Mouse (Mus musculus): ENCODE results near the gene Gm5089. TPM values are rescaled to one million over a fixed set of nuclear protein-coding genes. Genes with fewer than 3 reads are reported as not detected.
"Not testable (repeated sequence)": the region's sequence is repeated elsewhere in the genome, so short reads cannot be mapped to it uniquely, and the experiment has no call there.

The Gm5089 gene
- polyA plus RNA-seq, 1 experiment from 2014 or later, result not detected

DNA sequence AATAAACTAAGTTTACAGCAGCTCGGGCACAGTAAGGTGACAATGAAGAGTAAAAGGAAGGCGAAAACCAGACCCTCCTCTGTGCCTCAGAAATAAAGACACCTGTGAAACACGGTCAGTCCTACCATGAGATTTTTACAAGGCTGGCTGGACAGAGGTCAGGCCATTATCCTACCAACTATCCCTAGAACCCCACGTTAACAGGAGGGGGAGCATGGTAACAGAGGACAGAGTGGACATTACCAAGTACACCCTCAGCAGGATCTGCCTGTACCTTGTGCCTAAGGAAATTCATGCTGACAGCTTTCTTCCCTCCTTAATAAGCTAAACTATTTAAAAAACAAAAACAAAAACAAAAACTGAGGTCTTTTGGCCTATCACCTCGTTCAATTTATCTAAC lies 9.3 kb upstream of the Gm5089 start:
- ATAC-seq (ENCODE audit: low read depth), result no peak
- no peak overlapping the region for H3K9ac ChIP-seq (ENCODE audit: low read length)
- no peak overlapping the region for H3K27ac ChIP-seq (ENCODE audit: low read length)
- no peaks in the 10 kb centered on the region for H3K9me3 ChIP-seq (ENCODE audit: control insufficient read depth, low read length)
- no peak overlapping the region for H3K4me3 ChIP-seq (ENCODE audit: low read length)
- H3K4me2 ChIP-seq (ENCODE audit: low read depth, low read length), result no peak overlapping the region
- H3K4me1 ChIP-seq (replicated peaks; ENCODE audit: control insufficient read depth, insufficient read depth, low read length), result peaks cover 20% of the 10 kb centered on the region
- peaks cover 67% of the 10 kb centered on the region for H3K27me3 ChIP-seq (ENCODE audit: control insufficient read depth, insufficient read depth, low read depth, low read length)
- 46% methylated on average over 5 of the region's 5 CpGs for WGBS
- H3K36me3 ChIP-seq (ENCODE audit: control insufficient read depth, insufficient read depth, low read length), result no peaks in the 10 kb centered on the region

DNA sequence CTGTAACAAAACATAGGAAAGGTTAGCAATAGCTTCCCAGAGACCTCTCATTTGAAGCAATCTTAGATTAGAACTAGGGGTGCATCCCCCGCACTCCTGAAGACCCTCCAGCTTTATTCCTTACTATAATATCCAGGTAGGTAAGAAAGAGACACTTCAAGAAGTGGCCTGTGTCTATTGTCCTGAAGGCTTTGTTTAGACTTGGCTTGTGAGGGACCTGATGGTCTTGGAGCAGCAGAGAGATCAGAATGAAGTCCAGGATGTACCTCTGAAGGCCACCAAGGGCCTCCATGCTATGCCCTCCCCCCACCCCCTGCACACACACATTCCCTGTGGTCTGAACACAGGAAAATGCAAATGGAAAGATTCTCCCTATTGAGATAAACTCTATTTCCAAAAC lies 8.9 kb upstream of the Gm5089 start:
- H3K4me2 ChIP-seq (ENCODE audit: low read depth, low read length), result no peak overlapping the region
- ATAC-seq (ENCODE audit: low read depth), result no peak
- H3K4me1 ChIP-seq (replicated peaks; ENCODE audit: control insufficient read depth, insufficient read depth, low read length), result peaks cover 15% of the 10 kb centered on the region
- 92% methylated on average over 1 of the region's 1 CpGs for WGBS
- H3K9ac ChIP-seq (ENCODE audit: low read length), result no peak overlapping the region
- H3K27ac ChIP-seq (ENCODE audit: low read length), result no peak overlapping the region
- peaks cover 65% of the 10 kb centered on the region for H3K27me3 ChIP-seq (ENCODE audit: control insufficient read depth, insufficient read depth, low read depth, low read length)
- no peak overlapping the region for H3K4me3 ChIP-seq (ENCODE audit: low read length)
- no peaks in the 10 kb centered on the region for H3K36me3 ChIP-seq (ENCODE audit: control insufficient read depth, insufficient read depth, low read length)
- H3K9me3 ChIP-seq (ENCODE audit: control insufficient read depth, low read length), result no peaks in the 10 kb centered on the region

DNA sequence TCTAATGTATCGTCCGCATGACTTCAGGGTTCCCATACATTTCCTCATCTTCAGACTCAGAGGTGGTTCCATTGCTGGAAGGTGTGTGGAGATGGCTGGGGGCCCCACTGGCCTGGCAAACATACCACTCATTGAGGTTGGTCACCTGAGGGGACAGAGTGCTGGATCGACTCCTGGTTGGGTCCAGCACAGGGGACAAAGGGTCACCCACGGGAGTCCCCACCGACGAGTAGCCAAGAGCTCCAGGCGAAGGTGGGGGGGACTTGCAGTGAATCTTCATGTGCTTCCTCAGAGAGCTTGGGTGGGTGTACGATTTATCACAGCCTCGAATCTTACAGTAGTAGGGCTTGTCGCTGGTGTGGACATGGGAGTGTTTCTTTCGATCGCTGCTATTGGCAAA lies 8.4 kb upstream of the Gm5089 start:
- not testable (repeated sequence) for H3K27ac ChIP-seq (ENCODE audit: low read length); H3K4me3 ChIP-seq (ENCODE audit: low read length); H3K9me3 ChIP-seq (ENCODE audit: control insufficient read depth, low read length); ATAC-seq (ENCODE audit: low read depth); H3K4me2 ChIP-seq (ENCODE audit: low read depth, low read length); H3K9ac ChIP-seq (ENCODE audit: low read length); H3K36me3 ChIP-seq (ENCODE audit: control insufficient read depth, insufficient read depth, low read length)
- 86% methylated on average over 5 of the region's 12 CpGs for WGBS
- Histone ChIP-seq H3K27me3 (ENCODE audit: control insufficient read depth, insufficient read depth, low read depth, low read length) (peaks cover 63% of the 10 kb centered on the region), H3K4me1 (replicated peaks; ENCODE audit: control insufficient read depth, insufficient read depth, low read length) (peaks cover 11% of the 10 kb centered on the region)

DNA sequence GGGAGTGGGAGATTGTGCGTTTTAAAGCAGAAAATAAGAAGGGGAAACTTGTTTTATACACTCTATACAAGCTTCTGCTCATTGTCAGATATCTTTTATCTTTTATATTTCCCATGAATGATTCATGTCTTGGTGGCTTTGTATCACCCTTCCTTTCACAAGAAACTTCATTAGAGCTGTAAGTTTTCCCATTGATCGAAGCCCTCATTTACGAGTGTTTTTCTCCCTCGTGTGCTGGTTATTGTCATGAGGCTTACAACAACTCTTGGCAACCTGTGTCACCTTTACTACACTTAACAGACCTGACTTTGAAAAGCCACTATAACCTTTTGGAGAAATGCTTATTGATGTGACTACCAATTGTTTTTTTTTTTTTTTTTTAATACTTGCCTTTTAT lies 4.6 kb upstream of the Gm5089 start:
- Histone ChIP-seq H3K4me1 (replicated peaks; ENCODE audit: control insufficient read depth, insufficient read depth, low read length) (peaks cover 7% of the 10 kb centered on the region), H3K4me2 (ENCODE audit: low read depth, low read length) (no peak overlapping the region), H3K36me3 (ENCODE audit: control insufficient read depth, insufficient read depth, low read length) (no peaks in the 10 kb centered on the region), H3K27me3 (ENCODE audit: control insufficient read depth, insufficient read depth, low read depth, low read length) (peaks cover 65% of the 10 kb centered on the region), H3K4me3 (ENCODE audit: low read length) (no peak overlapping the region), H3K9me3 (ENCODE audit: control insufficient read depth, low read length) (no peaks in the 10 kb centered on the region), H3K27ac (ENCODE audit: low read length) (no peak overlapping the region), H3K9ac (ENCODE audit: low read length) (no peak overlapping the region)
- 78% methylated on average over 4 of the region's 4 CpGs for WGBS
- ATAC-seq (ENCODE audit: low read depth), result no peak

DNA sequence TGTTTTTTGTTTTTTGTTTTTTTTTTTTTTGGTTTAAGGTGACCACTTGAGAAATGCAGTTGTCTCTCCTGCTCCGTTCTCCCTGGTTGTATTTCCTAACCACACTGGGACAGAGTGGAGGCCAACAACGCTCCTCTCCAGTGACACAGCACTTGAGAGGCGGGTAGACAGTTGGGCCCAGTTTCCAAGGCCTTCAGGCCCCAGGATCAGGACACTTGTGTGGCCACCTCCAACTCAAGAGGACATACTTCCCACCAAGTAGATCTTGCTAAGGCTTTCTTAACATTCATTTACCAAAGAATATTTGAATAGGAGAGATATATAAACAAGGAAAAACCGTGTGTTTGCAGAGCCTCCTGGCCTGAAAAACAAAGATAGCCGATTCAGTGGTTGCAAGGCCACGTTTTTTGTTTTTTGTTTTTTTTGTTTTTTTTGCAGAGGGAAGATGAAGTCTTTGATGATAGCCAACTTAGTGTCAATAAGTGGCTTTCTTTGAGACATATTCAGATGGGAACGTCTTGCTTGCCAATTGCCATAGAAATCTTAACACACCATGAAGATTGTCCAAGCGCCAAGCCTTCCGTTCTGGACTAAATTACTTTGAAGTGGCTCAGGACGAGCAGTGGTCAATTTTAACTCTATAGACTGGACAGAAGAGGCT lies 4.1 kb upstream of the Gm5089 start:
- Histone ChIP-seq H3K4me3 (ENCODE audit: low read length) (no peak overlapping the region), H3K27ac (ENCODE audit: low read length) (no peak overlapping the region), H3K4me1 (replicated peaks; ENCODE audit: control insufficient read depth, insufficient read depth, low read length) (peaks cover 12% of the 10 kb centered on the region), H3K4me2 (ENCODE audit: low read depth, low read length) (no peak overlapping the region), H3K9ac (ENCODE audit: low read length) (no peak overlapping the region), H3K36me3 (ENCODE audit: control insufficient read depth, insufficient read depth, low read length) (no peaks in the 10 kb centered on the region), H3K9me3 (ENCODE audit: control insufficient read depth, low read length) (no peaks in the 10 kb centered on the region), H3K27me3 (ENCODE audit: control insufficient read depth, insufficient read depth, low read depth, low read length) (peaks cover 65% of the 10 kb centered on the region)
- no peak for ATAC-seq (ENCODE audit: low read depth)
- 59% methylated on average over 10 of the region's 10 CpGs for WGBS

DNA sequence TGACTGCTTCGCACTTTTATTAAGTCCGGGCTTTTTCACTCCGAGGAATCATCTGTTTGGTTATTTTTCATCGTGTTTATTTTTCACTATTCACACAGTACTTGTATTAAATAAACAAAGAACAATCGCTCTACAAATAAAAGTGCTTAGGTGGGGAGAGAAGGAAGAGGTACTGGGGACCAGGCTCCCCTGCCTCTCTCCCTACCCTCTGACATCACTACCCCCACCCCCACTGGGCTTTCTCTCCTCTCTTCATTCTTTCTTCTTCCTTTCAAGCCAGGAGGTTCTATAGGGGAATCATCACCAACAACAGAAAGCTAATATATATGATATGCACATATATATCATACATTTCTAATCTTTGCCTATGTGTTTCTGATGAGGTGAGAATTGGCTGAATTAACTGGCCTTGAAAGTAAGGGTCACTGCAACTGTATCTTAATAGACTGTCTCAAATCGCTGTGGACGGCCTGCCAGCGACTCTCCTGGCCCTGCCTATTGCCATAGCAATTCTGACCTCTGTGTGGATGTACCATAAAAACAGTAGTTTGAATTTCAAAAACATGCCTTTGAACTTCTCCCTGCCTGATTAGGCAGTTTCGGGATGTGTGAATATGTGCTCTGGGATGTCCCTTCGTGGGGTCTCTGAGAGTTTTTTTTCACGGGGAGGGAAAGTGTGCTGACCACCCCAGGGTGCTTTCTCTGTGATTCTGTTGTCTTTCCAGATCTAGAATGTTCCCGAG lies 3.3 kb upstream of the Gm5089 start:
- H3K4me3 ChIP-seq (ENCODE audit: low read length), result no peak overlapping the region
- no peaks in the 10 kb centered on the region for H3K36me3 ChIP-seq (ENCODE audit: control insufficient read depth, insufficient read depth, low read length)
- peak overlapping the region; percentile 51 for H3K4me2 ChIP-seq (ENCODE audit: low read depth, low read length)
- ATAC-seq (ENCODE audit: low read depth), result no peak
- H3K4me1 ChIP-seq (replicated peaks; ENCODE audit: control insufficient read depth, insufficient read depth, low read length), result peaks cover 13% of the 10 kb centered on the region
- 14% methylated on average over 12 of the region's 12 CpGs for WGBS
- no peak overlapping the region for H3K27ac ChIP-seq (ENCODE audit: low read length)
- peaks cover 68% of the 10 kb centered on the region for H3K27me3 ChIP-seq (ENCODE audit: control insufficient read depth, insufficient read depth, low read depth, low read length)
- H3K9me3 ChIP-seq (ENCODE audit: control insufficient read depth, low read length), result no peaks in the 10 kb centered on the region
- H3K9ac ChIP-seq (ENCODE audit: low read length), result no peak overlapping the region

DNA sequence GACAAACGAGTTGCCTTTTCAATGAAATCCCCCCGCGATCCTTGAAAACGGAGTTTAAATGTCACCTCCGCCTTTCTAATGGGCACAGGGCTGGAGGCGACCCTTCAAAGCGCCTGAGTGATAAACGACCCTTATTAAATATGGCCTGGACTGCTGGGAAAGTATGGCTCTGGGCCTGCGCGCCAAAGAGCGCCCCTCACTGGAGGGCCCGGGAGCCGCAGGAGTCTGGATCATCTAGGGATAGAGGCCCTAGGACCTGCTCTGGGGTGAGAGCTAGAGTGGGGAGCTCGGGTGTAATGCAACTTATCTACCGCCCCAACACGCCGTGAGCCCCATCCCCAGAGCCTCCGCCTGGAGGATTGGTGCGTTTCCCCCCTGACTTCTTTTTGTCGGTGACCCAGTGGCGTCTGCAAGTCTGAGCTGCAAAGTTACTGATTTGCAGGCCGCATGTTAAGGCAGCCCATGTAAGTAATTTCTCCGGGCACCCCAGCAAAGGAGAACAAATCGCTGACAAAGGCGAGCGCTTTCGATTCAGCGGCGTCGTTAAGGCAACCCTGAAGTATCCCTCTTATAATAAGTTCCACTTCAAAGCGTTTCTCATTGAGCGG lies 2.6 kb upstream of the Gm5089 start:
- peak overlapping the region; percentile 51 for H3K4me2 ChIP-seq (ENCODE audit: low read depth, low read length)
- WGBS, result 5% methylated on average over 32 of the region's 32 CpGs
- no peak overlapping the region for H3K27ac ChIP-seq (ENCODE audit: low read length)
- peak overlapping the region; percentile 37 for H3K4me3 ChIP-seq (ENCODE audit: low read length)
- no peak overlapping the region for H3K9ac ChIP-seq (ENCODE audit: low read length)
- no peaks in the 10 kb centered on the region for H3K9me3 ChIP-seq (ENCODE audit: control insufficient read depth, low read length)
- H3K4me1 ChIP-seq (replicated peaks; ENCODE audit: control insufficient read depth, insufficient read depth, low read length), result peaks cover 13% of the 10 kb centered on the region
- peaks cover 71% of the 10 kb centered on the region for H3K27me3 ChIP-seq (ENCODE audit: control insufficient read depth, insufficient read depth, low read depth, low read length)
- peak; percentile 53 for ATAC-seq (ENCODE audit: low read depth)
- no peaks in the 10 kb centered on the region for H3K36me3 ChIP-seq (ENCODE audit: control insufficient read depth, insufficient read depth, low read length)

DNA sequence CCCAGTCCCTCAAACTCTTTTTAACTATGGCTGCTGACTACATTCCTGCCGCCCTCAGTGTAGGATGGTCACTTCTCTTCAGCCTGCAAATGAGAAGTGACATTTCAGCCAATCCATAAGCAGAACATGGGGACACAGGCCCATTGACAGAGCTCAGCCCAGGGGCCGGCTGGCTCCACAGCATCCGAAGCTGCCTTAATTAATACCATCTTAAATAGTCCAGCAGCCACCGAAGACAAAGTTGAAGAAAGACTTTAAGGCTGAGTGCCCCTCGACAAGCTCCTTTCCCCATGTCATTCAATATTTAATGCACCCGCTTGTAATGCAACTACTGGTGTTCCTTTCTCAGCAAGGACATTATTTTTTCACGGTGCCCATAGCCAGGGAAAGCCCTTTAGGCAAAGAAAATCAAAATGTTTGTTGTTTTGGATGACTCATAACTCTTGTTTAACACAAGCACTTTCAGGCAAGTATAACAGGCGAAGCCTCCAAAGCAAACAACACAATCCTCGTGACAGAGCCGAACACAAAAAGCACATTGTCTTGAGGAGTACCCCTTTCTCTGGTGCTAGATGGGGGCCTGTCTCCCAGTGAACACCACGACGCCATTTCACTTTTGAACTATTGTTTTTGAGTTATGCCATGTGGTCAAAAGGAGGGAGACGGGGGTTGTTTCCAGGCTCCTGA lies 1.9 kb upstream of the Gm5089 start:
- no peak overlapping the region for H3K27ac ChIP-seq (ENCODE audit: low read length)
- H3K4me3 ChIP-seq (ENCODE audit: low read length), result no peak overlapping the region; the same call in 1 of the 2 replicates
- H3K9me3 ChIP-seq (ENCODE audit: control insufficient read depth, low read length), result no peaks in the 10 kb centered on the region
- 37% methylated on average over 13 of the region's 13 CpGs for WGBS
- no peak for ATAC-seq (ENCODE audit: low read depth)
- peaks cover 75% of the 10 kb centered on the region for H3K27me3 ChIP-seq (ENCODE audit: control insufficient read depth, insufficient read depth, low read depth, low read length)
- peaks cover 13% of the 10 kb centered on the region for H3K4me1 ChIP-seq (replicated peaks; ENCODE audit: control insufficient read depth, insufficient read depth, low read length)
- H3K4me2 ChIP-seq (ENCODE audit: low read depth, low read length), result no peak overlapping the region; the same call in 1 of the 2 replicates
- H3K9ac ChIP-seq (ENCODE audit: low read length), result no peak overlapping the region
- no peaks in the 10 kb centered on the region for H3K36me3 ChIP-seq (ENCODE audit: control insufficient read depth, insufficient read depth, low read length)

Data from lung, embryonic 16.5 days (tissue).